Mouse (Mus musculus) cerebellum, adult 2 months (tissue): ENCODE results near the gene Bmyc.

ENCODE experiments used
- CTCF ChIP-seq: fragments of 200-500 bp; IDR thresholded peaks from 2 replicates; pipeline ENCODE4 v1.5.1; 2011; ENCODE audit warnings: low read depth, mild to moderate bottlenecking, control low read depth, low read length, moderate library complexity, borderline replicate concordance; ENCODE audit not compliant: insufficient read depth
- POLR2A ChIP-seq: fragments of 200-500 bp; IDR thresholded peaks from 2 replicates; pipeline ENCODE4 v1.6.1; 2011; ENCODE audit warnings: low read length, control low read depth, borderline replicate concordance; ENCODE audit not compliant: insufficient read depth

GRCm38 (mm10) chr2:25741671-25742070, 35.1 kb downstream of the Bmyc start:
- TF ChIP-seq POLR2A (no peak), CTCF (no peak)
